Mouse (Mus musculus): ENCODE measurements around the gene Khsrp.

Khsrp gene

DNA sequence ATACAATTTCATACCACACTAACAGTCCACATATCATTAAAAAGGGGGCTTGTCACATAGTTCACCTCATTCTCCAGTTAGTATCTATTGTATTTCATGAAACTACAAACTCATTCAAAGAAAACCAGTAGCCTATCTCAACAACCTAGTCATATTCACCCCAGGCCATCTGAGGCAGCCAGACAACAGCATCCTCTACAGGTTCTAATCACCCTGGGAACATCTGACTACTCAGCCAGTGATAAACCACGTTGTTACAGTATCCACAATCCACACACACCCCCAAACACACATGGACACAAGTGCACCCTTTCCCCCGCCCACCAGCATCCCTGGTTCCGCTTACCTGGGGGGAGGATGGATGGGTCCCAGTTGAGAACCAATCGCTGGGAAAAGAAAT lies 3.9 kb downstream of the Khsrp start:
- no peak for DNase-seq

DNA sequence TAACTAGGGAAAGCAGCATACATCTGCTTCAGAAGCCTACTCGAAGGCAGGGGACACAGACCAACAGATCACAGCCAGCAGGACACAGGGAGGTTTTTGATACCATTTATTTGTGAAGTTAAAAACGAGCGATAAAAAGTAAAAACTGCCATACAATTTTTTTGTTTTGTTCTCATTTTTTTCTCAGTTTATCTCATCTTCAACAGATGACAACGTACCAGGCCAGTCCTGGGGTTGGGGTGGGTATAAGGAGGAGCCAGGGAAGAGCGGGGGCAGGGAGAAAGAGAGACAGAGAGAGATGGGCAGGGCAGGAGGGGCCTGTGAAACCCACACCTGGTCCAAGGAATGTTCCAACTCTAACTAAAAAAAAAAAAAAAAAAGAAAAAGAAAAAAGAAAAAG lies 10.4 kb downstream of the Khsrp start:
- DNase-seq = no peak

DNA sequence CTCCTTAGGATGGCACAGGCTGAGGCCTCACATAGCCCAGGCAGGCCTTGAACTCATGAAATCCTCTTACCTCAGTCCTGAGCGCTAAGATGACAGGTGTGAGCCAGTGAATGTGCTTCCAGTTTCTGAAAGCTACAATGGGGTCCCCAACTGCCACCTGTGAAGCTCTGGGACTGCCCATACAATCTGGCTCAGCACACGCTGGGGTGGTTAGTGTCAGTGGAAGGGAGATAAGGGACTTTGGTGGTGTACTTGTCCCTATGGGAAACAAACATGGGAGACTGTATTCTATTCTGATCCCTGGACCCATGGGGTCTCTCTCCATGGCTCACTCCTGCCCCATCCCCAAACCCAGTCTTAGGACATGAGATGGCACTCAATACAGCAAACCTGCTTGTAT lies 11.6 kb downstream of the Khsrp start:
- DNase-seq = no peak

DNA sequence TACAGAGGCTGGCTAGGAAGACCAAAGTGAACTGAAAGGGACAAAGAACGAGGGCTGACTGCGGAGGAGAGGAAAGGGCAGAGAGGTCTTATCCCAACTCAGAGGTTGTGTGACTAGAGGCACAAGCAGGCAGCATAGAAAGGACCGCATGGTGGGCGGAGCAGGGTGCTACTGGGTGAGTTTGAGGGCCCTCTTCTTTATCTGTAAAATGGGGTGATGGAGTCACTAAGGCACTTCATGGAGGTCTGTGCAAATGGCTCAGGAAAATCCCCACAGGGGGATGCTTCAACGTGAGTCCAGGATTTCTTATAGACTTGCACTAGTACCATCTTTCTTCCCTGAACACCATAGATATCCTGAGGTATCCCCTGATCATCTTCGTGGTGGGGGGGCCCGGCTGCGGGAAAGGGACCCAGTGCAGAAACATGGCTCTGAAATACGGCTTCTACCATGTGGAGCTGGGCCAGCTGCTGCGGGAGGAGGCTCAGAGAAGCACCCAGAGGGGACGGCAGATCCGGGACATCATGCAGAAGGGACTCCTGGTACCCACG lies 19.0 kb downstream of the Khsrp start:
- peak in 1 of 2 experiments; percentile 26 for DNase-seq

DNA sequence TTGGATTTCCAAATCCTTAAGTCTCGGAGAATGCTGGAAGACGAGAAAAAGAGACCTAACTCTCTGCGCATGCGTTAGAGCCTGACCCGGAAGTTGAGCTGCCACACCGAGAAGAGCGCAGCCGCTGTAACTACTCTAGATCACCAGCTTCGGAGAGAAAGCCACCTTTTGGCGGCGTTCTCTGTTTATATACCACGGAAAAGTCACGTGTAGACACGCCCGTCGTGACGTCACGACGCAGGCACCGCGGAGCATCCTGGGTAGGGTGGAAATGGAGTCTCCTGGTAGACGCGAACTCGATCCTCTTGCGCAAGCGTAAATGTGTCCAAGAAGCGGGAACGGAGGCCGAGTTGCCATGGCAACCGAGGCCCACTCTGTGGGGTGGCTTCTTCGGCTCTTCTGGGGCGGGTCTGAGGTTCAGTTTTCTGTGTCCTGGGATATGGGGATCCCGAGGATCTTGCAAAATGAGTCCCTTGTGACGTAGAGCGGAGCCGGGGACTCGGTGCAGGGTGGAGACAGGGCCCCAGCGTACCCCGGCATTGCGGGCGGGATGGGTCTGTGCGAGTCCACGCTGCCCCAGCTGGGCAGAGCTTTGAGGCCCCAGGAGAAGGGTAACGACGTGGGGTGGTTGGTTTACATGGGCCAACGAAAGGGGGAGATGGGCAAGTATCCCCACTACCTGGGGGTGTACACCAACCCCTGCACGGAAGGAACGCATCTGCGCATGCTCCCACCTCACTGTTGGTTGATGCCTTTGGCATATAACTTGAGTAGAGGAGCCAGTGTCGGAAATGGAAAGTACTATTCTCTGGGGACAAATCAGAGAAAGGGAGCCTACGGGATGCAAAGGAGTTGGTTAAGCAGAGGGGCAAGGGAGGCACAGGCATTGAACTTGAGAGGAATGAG lies 19.8 kb downstream of the Khsrp start, which contains the start of the genes Gtf2f1 and Gm17949:
Gtf2f1 (minus strand) TSS at position 53 of the 906 bp plus-strand sequence.
Gm17949 (plus strand) TSS at position 234 of the 906 bp plus-strand sequence.
- DNase-seq = peak; percentile 92

DNA sequence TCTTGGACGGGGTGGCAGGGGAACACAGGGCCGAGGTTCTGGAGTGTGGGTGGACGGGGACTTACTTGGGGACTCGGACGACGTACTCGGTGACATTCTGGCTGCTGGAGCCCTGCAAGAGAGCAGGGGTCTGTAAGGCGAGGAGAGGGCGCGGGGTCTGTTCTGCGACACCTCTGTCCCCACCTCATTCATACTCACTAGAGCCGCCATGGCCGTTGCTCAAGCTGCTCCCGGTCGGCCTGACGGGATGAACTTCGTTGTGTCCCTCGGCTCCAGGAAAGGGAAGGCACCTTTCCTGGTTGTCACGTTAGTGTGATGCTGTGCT lies 20.4 kb downstream of the Khsrp start:
- DNase-seq = no peak

DNA sequence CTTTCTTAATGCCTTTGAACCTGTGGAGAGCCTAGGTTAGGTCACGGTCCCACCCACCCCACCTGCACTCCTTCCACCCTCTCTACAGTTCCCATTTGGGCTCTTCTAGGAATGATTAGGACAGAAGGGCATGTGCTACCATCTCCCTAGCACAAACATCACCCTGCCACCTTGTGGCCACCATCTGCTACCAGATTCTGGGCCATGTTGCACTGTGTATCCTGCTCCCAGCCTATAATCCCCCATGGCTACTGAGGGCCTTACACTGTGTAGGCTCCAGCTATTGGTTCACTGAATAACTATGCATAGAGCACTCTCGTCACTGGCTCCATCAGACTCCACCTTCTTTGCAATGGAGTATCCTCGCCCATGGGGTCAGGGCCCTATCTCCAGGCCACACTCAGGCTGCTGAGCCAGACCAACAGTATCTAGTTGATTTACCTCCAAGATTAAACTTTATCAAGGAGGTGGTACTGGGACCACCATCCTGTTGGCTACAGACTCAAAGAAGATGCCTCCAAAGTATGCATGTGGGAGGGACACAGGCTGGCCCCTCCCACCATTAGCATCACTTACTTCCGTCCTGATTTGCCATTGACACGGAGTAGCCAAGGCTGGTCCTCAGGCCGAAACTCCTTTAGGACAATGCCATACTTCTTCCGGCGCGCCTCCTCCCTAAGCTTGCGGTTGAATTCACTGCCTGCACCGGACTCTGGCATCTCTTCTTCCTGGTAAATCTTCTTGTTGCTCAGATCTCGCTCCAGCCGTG lies 24.0 kb downstream of the Khsrp start:
- no peak for DNase-seq

DNA sequence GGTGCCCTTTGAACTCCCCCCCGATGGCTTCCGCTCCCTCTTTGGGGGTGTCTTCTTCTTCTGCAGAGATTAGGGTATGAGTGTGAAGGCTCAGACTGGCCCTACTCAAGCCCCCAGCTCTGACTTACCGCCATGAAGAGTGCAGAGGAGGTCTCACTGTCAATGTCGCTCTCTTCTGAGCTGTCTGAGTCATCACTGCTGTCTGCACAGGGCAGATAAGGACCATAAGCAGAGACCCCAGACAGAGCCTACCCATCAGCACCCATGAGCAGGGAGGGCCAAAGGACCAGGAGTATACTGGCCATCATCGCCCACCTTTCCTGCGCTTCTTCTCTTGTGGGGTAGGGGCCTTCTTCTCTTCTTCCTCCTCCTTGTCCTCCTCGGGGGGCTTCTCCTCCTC lies 27.3 kb downstream of the Khsrp start:
- no peak for DNase-seq

DNA sequence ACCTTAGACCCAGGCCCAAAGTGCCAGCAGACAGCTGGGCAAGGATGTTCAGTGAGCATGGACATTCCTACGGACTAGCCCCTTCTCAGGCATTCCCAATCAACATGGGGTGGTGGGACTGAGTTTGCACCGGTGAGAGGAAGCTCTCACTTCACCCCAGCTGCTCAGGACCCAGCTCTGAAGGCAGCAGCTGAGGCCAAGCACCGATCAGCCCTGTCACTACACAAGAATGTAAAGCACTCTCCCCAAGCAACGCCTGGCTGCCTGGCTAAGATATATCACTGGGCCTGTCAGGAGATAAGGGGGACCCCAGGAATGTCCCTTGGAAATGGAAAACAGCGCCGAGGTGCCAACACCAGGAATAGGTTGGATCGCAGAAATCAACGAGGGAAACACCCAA lies 30.1 kb downstream of the Khsrp start:
- no peak for DNase-seq

DNA sequence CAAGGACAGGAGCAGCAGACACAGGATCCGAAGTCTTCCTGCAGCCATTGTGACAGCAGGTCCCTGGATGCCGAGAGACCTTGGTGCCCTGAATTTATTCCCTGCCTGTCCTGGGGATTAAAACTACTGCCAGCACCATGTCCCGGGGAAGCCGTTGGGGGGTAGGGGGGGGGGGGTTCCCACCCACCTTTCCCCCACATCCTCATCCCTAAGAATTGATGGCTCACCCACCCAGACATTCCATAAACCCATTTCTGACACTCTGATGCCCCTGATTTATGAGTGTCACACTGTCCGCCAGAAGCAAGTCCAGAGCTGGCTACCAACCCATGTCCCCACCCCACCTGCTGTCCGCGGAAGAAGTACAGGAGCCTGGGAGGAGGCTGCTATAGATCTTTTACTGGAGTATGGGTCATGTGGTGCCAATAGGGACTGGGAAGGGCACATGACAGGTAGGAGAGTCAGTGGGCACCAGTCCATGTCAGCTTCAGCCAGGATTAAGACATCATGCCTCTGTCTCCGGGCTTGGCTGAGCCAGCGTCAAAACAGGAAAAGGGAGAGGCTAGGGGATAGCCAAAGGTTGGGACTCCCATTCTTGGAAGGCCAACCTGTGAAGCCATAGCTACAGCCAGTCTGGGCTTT lies 31.2 kb downstream of the Khsrp start, which contains the start of gene Pspn:
Pspn (minus strand) TSS at position 51 of the 642 bp plus-strand sequence.
- DNase-seq = no peak

DNA sequence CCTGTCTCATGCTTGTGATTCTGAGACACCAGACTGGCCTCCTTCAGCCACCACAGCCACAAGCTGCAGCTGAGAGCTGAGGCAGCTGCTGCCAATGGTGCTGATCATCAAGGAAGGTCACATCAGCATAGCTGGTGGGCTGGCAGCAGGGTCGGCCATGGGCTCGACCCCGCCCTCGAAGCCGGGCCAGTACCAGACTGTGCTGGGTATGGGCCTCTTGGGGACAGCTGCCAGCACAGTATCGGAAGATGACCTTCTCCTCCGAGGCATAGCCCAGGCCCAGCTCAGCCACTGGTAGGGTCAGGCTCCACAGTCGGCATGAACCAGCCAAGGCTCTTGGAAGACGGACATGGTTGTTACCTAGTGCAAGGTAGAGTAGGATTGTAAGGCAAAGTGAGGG lies 31.9 kb downstream of the Khsrp start:
- no peak for DNase-seq

DNA sequence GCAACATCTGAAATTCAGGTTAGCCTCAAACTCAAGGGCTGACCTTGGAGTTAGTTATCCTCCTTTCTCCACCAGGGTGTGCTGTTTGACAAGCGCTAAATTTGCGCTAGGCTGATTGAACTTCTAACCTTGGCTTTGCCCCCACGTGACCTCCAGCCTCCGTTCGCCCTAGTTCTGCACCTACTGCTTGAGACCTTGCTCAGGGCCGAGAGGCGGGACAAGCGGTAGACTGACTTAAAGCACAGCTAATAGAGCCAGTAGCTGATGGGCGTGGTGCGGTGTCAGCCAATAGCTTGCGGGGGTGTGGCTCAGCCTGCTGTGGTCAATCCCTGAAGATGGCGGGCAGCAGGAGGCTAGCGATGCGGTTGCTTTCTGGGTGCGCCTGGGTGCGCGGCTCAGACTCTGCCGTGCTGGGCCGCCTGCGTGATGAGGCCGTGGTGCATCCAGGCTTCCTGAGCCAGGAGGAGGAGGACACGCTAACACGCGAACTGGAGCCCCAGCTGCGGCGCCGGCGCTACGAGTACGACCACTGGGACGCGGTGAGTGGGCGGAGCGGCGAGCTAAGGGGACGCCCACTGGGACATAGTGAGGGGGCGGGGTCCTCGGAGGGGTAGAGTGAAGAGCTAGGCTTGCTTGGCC lies 34.2 kb downstream of the Khsrp start, which contains the start of gene Alkbh7:
Alkbh7 (plus strand) TSS at position 311 of the 639 bp plus-strand sequence.
- peak; percentile 91 to 98 for DNase-seq

DNA sequence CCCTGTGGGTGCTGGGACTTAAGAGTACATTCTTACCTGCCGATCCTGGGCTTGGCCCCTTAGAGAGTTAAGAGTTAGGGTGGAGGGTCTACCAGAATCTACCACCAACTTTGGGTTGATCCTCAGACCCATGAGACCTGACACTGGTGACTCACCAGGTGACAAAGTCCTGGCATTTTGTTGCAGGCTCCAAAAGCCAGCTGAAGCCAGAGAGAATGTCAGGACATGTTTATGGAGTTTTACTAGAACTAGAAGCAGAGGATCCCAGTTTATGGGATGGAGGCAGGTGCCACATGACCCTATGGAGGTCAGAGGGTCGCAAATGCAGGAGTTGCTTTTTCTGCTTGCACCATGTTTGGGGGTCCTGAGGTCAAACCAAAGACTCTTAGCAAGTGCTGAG lies 34.8 kb downstream of the Khsrp start:
- no peak for DNase-seq

DNA sequence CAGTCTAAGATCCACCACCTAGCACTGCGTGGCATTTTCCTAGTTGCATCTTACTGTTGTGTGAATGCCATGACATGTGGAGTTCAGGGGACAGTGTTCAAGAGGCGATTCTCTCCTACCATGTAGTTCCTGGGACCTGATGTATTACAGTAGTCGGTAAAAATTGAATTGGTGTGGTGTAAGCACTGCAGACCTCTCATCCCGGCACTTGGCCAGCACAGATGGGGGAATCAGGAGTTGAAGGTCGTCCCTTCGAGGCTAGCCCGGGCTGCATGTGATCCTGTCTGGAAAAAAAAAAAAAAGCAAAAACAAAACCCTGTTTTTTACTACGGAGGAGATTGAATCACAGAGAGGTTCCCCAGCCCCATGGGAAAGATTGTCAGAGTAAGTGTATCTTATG lies 36.3 kb downstream of the Khsrp start:
- DNase-seq = no peak

DNA sequence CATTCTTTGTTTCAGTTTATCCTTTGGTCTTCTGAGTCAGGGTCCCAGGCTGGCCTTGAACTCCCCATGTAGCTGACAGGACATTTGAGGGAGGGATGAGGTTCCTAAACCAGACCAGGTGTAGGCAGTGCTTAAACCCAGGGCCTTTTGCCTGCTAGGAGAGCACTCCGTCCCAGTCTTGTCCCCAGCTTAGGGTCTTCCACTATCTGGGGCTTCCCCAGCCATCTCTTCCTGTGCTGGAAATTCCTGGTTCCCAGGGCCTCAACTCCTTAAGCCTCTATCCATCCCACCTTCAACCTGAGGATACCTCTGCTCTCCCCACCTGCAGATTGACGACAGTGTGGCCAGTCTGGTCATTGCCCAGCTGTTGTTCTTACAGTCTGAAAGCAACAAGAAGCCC lies 40.4 kb downstream of the Khsrp start:
- no peak for DNase-seq

DNA sequence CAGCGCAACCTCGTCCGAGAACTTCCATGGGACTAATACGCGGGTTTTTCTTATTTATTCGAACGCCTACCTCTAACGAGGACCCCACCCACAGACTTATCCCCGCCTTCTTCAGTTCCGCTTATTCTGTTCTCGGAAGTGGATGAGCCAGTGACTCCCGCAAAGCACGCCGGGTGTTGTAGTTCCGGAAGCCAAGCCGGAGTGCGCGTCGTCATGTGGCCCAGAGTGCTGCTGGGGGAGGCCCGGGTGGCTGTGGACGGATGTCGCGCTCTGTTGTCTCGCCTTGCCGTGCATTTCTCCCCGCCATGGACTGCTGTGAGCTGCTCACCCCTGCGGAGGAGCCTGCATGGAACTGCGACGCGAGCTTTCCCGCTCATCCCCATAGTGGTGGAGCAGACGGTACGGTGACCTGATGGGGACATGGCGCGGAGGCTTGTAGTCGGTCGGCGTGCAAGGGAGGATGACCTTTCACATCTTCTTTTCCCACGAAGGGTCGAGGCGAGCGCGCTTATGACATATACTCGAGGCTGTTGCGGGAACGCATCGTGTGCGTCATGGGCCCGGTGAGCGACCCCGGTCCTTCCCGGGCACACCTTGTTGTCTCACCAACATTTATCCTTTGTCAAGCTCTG lies 41.1 kb downstream of the Khsrp start, which contains the start of gene Clpp:
Clpp (plus strand) TSS at position 191 of the 632 bp plus-strand sequence.
- DNase-seq = peak; percentile 94 to 99

DNA sequence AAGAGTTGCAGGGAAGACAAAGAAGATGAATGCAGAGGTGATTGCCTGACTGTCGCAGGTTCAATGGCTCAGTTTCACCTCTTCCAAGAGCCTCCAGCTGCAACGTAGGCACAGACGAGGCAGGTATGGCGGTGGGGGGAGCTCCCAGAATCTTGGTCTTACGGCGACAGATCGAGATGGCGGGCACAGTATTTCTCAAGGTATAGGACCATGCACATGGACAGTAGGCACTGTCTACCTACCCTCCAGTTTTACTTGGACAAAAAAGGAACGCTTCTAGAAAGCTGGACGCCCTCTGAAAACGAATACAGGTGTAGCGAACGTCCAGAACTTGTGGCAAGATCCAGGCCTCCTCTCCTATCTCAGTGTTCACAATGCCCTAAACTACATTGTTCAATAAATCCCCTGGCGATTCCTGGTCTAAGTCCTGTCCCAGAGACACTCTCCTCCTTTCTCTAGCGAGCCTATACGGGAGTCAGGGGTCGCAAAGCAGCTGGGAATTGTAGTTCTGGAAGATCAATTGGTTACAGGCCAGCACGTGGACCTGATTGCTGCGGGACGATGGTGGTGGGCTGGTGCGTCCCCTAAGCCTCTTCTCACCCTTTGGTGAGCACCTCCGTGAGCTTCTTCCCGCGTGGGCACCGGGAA lies 41.7 kb downstream of the Khsrp start:
- peak in 1 of 2 experiments; percentile 87 for DNase-seq

DNA sequence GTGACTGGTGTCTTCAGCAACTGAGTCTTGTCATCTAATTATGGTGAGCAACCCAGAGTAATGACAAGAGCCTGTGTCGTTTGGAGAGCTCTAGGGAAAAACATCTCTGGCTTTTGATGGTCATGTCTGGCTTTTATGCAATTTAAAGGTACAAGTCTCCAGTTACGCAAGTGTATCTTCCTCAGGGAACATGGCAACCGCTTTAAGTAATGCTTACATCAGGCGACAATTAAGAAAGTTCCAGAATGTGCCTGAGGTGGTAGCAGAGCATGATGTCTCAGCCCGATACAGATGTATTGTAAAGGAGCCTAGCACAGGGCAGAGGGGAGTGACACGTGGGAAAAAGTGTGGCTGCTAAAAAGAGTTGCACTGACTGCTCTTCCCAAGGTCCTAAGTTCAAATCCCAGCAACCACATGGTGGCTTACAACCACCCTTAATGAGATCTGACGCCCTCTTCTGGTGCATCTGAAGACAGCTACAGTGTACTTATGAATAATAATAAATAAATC lies 42.3 kb downstream of the Khsrp start:
- DNase-seq = no peak

DNA sequence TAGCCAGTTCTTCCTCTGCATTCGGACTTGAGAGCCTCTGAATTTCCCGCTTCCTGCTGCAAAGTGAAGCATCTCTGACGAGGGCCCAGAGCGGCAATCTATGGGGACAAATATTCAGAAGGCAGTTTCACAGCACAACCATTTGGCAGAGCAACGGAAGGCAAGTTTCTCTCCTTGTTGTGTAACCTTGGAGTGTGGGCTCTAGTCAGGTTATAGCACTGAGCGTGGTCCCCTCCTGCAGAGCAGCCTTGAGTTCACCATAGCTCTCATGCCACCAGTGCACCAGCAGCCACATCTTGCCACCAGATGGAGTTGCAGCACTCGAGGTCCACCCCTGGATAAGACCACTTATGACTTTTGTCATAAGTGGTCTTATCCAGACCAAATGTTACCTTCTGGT lies 42.9 kb downstream of the Khsrp start:
- DNase-seq = no peak

DNA sequence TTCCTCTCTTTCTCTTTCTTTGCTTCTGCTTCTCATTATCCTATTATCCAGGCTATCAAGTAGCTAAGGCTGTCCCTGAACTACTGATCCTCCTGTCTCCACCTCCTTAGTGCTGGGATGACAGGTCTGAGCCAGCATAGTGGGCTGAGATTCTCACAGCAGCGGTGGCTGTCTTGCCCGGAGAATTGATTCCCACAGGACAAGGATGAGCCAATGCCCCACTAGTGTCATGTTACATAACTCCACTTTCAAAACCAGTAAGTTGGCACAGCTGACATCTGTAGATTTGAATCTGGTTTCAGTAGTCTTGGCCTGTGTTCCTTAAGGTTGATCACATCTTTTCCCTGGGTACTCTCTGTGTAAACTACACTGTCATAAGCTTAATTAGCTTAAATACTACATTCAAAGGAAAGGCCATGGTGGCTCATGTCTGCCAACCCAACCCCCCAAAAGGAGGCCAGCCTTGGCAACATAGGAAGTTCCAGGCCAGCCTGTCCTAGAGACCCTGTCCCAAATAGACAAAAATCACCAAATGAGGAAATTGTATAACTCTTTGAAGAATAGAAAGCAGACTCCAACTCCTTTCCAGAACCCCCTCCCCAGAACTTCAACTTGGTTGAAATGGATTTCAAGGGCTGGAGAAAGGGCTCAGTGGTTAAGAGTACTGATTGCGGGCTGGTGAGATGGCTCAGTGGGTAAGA lies 45.1 kb downstream of the Khsrp start:
- no peak for DNase-seq
